Mouse (Mus musculus): Measurements from ENCODE around the gene 1190005I06Rik.
A peak's percentile ranks its signal among the peaks of the same experiment; 100 is the strongest.

Gene 1190005I06Rik

GRCm38 (mm10) chr8:120620441-120620840 is 27.0 kb downstream of the 1190005I06Rik start:
- DNase-seq (ENCODE audit: low spot score), result no peak

- no peak for DNase-seq (ENCODE audit: low spot score)
These were observed 27.9 kb downstream of the 1190005I06Rik start for GRCm38 (mm10) chr8:120619235-120620180.

- DNase-seq (ENCODE audit: low spot score), result peak; percentile 64
These were observed 29.3 kb downstream of the 1190005I06Rik start for GRCm38 (mm10) chr8:120618110-120618509.

GRCm38 (mm10) chr8:120616663-120617626 is 30.5 kb downstream of the 1190005I06Rik start:
- no peak for DNase-seq (ENCODE audit: low spot score)

- no peak for DNase-seq (ENCODE audit: low spot score)
These were observed 32.9 kb downstream of the 1190005I06Rik start for GRCm38 (mm10) chr8:120614491-120614890.

GRCm38 (mm10) chr8:120610824-120611223 is 36.6 kb downstream of the 1190005I06Rik start:
- DNase-seq (ENCODE audit: low spot score), result no peak

GRCm38 (mm10) chr8:120607885-120608284 is 39.5 kb downstream of the 1190005I06Rik start:
- peak; percentile 71 for DNase-seq (ENCODE audit: low spot score)

GRCm38 (mm10) chr8:120607460-120607859 is 40.0 kb downstream of the 1190005I06Rik start:
- DNase-seq (ENCODE audit: low spot score), result no peak

GRCm38 (mm10) chr8:120602672-120603071 is 44.8 kb downstream of the 1190005I06Rik start:
- no peak for DNase-seq (ENCODE audit: low spot score)

- peak; percentile 67 for DNase-seq (ENCODE audit: low spot score)
These were observed 47.9 kb downstream of the 1190005I06Rik start for GRCm38 (mm10) chr8:120599504-120599903.

GRCm38 (mm10) chr8:120598579-120598978 is 48.9 kb downstream of the 1190005I06Rik start:
- no peak for DNase-seq (ENCODE audit: low spot score)

GRCm38 (mm10) chr8:120595963-120596362 is 51.5 kb downstream of the 1190005I06Rik start:
- peak; percentile 69 for DNase-seq (ENCODE audit: low spot score)

GRCm38 (mm10) chr8:120594571-120594970 is 52.9 kb downstream of the 1190005I06Rik start:
- DNase-seq (ENCODE audit: low spot score), result no peak

GRCm38 (mm10) chr8:120591587-120592292 is 55.7 kb downstream of the 1190005I06Rik start:
- no peak for DNase-seq (ENCODE audit: low spot score)

- no peak for DNase-seq (ENCODE audit: low spot score)
These were observed 57.5 kb downstream of the 1190005I06Rik start for GRCm38 (mm10) chr8:120589921-120590320.

- DNase-seq (ENCODE audit: low spot score), result peak; percentile 100
These were observed 58.3 kb downstream of the 1190005I06Rik start, which contains the start of gene Gins2 for GRCm38 (mm10) chr8:120588908-120589771. Gins2 (minus strand) TSS chr8:120589304.

GRCm38 (mm10) chr8:120585521-120585920 is 61.9 kb downstream of the 1190005I06Rik start:
- no peak for DNase-seq (ENCODE audit: low spot score)

GRCm38 (mm10) chr8:120581811-120582210 is 65.6 kb downstream of the 1190005I06Rik start:
- no peak for DNase-seq (ENCODE audit: low spot score)

- DNase-seq (ENCODE audit: low spot score), result no peak
These were observed 66.1 kb downstream of the 1190005I06Rik start for GRCm38 (mm10) chr8:120581329-120581728.

GRCm38 (mm10) chr8:120580336-120581000 is 67.0 kb downstream of the 1190005I06Rik start:
- no peak for DNase-seq (ENCODE audit: low spot score)
